Mouse (Mus musculus) lung, postnatal 0 days (tissue): Measurements from ENCODE around the gene Rer1.

Experiments
- CTCF ChIP-seq: IDR thresholded peaks from 2 replicates; pipeline ENCODE4 v1.5.1; 2016; ENCODE audit warnings: antibody characterized with exemption, mild to moderate bottlenecking
- EP300 ChIP-seq: IDR thresholded peaks from 2 replicates; pipeline ENCODE4 v1.6.1; 2016; ENCODE audit warnings: antibody characterized with exemption, mild to moderate bottlenecking, control low read depth

- no peak for TF ChIP-seq CTCF
- no peak for TF ChIP-seq EP300
Observed at GRCm38 (mm10) chr4:155063895-155064294, 22.3 kb downstream of the Rer1 start.
